Mouse (Mus musculus) lung, embryonic 16.5 days (tissue): Measurements from ENCODE around the gene Ttll9. TPM values are rescaled to one million over a fixed set of nuclear protein-coding genes. Genes with fewer than 3 reads are reported as not detected.
A peak's percentile ranks its signal among the peaks of the same experiment; 100 is the strongest.

Experiments used
- ATAC-seq: fragments of 200-750 bp; cut with Nextera tagmentation; 2 replicates; pipeline ENCODE4 v1.8.0; 2017; ENCODE audit warnings: low read depth, mild to moderate bottlenecking, moderate library complexity
- H3K27ac ChIP-seq: fragments of 300-500 bp; sonication (generic); 2 replicates; pipeline ENCODE4 v1.5.1; 2014; ENCODE audit warnings: mild to moderate bottlenecking, control low read depth, low read length
- H3K27me3 ChIP-seq: fragments of 300-500 bp; sonication (generic); 2 replicates; pipeline ENCODE4 v1.6.1; 2014; ENCODE audit warnings: low read depth, low read length, mixed read lengths; ENCODE audit not compliant: control insufficient read depth, insufficient read depth
- H3K36me3 ChIP-seq: fragments of 300-500 bp; sonication (generic); 2 replicates; pipeline ENCODE4 v1.6.1; 2014; ENCODE audit warnings: low read length; ENCODE audit not compliant: control insufficient read depth, insufficient read depth
- H3K4me1 ChIP-seq: fragments of 300-500 bp; sonication (generic); replicated peaks from 2 replicates; pipeline ENCODE4 v1.6.1; 2014; ENCODE audit warnings: low read length, mixed read lengths; ENCODE audit not compliant: control insufficient read depth, insufficient read depth
- H3K4me2 ChIP-seq: fragments of 300-500 bp; sonication (generic); 2 replicates; pipeline ENCODE4 v1.6.1; 2014; ENCODE audit warnings: low read depth, low read length, control low read depth
- H3K4me3 ChIP-seq: fragments of 300-500 bp; sonication (generic); 2 replicates; pipeline ENCODE4 v1.5.1; 2014; ENCODE audit warnings: mild to moderate bottlenecking, low read length, control low read depth
- H3K9ac ChIP-seq: fragments of 300-500 bp; sonication (generic); 2 replicates; pipeline ENCODE4 v1.6.1; 2014; ENCODE audit warnings: low read length, control low read depth
- H3K9me3 ChIP-seq: fragments of 300-500 bp; sonication (generic); 2 replicates; pipeline ENCODE4 v1.6.1; 2016; ENCODE audit warnings: low read length; ENCODE audit not compliant: control insufficient read depth
- WGBS: fragments of 180-500 bp; shearing (Covaris S2); extraction: QIAGEN DNeasy Blood & Tissue Kit; methylation state at CpG from one replicate; pipeline ENCODE4 v1.1.7; 2014; 5-methylcytosine and 5-hydroxymethylcytosine counted together
- polyA plus RNA-seq: library from polyadenylated mRNA; unstranded; fragments of >200 nt; fragmentation: Nextera tagmentation; extraction: Ambion mirVana; gene quantifications from 2 replicates; pipeline ENCODE4 v1.2.1, GENCODE M21; 2015

Gene Ttll9
- polyA plus RNA-seq, 1 experiment from 2014 or later: 1.5 TPM

DNA sequence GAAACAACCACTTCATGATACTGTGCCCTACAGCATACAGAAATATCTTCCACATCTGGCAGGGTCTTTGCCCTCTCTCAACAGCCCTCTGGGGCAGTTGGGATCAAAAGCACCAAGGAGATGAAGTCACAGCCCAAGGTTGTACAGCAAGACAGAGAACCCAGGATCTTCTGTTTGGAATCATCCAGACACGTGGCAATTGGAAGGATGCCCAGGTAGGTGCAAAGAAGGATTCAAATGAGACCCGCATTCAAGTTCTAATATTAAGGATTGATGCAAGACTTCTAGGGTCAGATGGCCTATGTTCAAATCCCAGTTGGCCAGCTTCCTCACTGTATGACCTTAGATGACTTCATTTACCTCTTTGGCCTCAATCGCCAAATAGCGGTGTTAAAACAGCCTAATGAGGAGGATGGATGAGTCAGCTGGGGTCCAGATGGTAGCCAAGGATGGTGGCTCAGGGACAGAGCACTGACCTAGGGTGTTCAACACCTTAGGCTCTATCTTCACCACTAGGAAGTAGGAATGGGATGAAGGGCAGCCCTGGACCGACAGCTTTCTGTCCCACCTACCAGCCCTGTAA is 13.8 kb upstream of the Ttll9 start:
- Histone ChIP-seq H3K9ac (no peak overlapping the region), H3K9me3 (no peaks in the 10 kb centered on the region), H3K36me3 (no peaks in the 10 kb centered on the region), H3K4me3 (no peak overlapping the region), H3K27ac (no peak overlapping the region), H3K27me3 (peaks cover 79% of the 10 kb centered on the region), H3K4me2 (no peak overlapping the region), H3K4me1 (peaks cover 12% of the 10 kb centered on the region)
- WGBS: 82% methylated on average over 5 of the region's 5 CpGs
- ATAC-seq: no peak

DNA sequence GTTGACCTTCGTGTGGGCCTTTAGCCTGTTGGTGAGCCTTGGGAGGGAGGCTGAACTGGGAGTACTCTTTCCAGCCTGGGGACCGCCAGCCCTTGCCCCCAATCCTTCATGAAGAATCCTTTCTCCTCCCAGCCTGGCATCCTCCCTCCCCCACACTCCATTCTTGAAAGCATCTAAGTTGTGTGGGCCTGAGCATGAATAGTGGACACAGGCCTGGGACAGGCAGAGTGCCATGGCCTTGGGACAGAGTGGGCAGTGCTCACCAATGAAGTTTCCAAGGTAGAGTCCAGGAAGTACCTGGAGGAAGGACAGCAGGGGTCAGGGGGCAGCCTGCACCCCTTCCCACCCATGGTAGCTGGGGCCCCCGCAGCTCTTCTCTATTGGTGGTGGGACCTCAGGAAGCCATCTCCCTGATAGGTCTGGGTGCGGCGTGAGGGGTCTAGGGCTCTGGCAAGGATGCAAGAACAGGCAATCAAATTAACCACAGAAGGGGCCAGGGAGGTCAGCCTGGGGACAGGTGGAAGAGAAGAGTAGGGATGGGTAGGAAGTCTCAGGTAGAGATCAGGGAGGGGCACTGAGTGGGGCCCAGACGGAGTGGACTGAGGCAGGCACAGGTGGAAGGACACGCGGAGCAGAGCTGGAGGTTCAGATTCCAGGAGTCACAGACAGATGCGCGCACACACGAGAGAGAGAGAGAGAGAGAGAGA is 11.8 kb upstream of the Ttll9 start:
- Histone ChIP-seq H3K4me2 (no peak overlapping the region), H3K27me3 (peaks cover 63% of the 10 kb centered on the region), H3K9ac (no peak overlapping the region), H3K4me1 (peaks cover 12% of the 10 kb centered on the region), H3K36me3 (no peaks in the 10 kb centered on the region), H3K27ac (no peak overlapping the region), H3K4me3 (no peak overlapping the region), H3K9me3 (no peaks in the 10 kb centered on the region)
- ATAC-seq: no peak
- 35% methylated on average over 11 of the region's 11 CpGs for WGBS

DNA sequence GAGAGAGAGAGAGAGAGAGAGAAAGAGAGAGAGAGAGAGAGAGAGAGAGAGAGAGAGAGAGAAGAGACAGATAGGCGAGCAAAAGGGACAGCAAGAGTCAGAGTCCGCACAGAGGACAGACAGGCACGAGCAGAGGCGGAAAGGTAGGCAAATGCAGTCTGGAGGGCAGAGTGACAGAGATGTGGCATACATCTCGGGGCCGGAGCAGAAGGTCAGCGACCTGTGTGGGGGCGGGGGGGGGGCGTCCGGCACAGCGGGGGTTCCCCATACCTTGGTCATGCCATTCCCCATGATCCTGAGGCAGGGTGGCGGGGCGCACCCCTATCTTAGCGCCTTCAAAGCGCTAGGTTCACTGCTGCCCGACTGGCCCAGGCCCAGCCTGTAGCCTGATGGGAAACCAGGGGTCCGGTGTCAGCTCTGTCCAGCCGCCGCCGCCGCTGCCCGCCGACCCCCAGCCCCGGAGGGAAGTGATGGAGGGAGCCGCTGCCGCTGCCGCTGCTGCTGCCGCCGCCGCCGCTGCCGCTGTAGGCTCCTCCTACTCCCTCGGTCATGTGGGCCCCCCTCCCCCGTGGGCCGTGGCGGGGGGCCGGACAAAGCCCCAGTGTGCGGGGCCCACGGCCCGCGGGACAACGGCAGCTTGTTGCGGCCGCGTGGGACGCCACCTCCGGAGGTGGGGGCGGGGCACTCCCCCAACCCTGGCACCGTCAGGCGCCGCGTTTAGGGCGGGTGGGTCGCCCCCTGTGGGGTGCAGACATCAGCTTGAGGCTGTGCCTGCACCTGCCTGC is 11.0 kb upstream of the Ttll9 start, which contains the start of gene Dusp15:
TSS of gene Dusp15 (minus strand) at position 634 of the 785 bp plus-strand sequence.
- H3K27me3 ChIP-seq: peaks cover 57% of the 10 kb centered on the region
- no peaks in the 10 kb centered on the region for H3K9me3 ChIP-seq
- peak within 1 kb of the TSS; percentile 63 for H3K4me3 ChIP-seq
- WGBS: under 1% methylated on average over 47 of the region's 54 CpGs
- ATAC-seq: peak; percentile 30; the same call in 1 of the 2 replicates
- H3K36me3 ChIP-seq: no peaks in the 10 kb centered on the region
- H3K4me2 ChIP-seq: peak within 1 kb of the TSS; percentile 99
- H3K27ac ChIP-seq: no peak within 1 kb of the TSS
- peaks cover 12% of the 10 kb centered on the region for H3K4me1 ChIP-seq
- H3K9ac ChIP-seq: peak within 1 kb of the TSS; percentile 66

DNA sequence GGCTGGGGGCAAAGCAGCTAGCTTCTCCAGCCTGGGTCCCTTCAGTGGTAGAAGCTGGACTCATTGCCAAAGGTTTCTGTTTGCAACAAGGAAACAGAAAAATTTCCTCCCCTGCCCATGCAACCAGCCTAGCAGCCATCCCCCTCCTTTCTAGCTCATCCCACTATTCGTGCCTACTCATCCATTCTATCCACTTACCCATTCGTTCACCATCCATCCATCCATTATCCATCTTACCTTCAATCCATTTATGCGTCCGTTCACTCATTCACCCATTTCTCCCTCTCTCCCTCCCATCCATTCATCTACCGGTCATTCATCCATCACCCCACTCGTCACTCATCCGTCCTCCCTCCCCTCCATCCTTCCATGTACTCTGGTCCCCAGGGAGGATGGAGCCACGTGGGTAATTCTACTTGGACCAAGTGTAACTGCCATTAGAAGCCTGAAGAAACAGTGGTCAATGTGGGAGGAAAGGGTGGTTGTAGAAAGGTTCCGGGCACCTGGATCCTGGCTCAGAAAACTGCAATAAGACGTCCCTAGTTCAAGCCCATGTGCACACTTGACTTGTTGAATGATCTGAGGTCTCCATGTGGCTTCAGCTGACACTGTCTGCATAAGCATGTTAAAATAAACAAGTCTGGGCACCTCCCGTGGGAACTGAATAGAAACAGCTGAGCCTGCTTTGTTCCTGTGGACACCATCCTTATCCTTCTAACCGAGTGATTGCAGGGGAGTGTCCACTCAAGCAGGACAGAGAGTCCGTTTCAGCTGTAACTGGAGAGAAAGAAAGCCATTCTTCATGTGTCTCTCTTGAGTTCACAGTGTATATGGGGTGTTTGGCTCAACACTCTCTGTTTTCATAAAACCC is 10.2 kb upstream of the Ttll9 start:
- Histone ChIP-seq H3K9me3 (no peaks in the 10 kb centered on the region), H3K27me3 (peaks cover 54% of the 10 kb centered on the region), H3K27ac (no peak overlapping the region), H3K9ac (peak overlapping the region; percentile 66), H3K4me2 (peak overlapping the region; percentile 99), H3K4me1 (peaks cover 12% of the 10 kb centered on the region), H3K36me3 (no peaks in the 10 kb centered on the region), H3K4me3 (peak overlapping the region; percentile 63)
- ATAC-seq: no peak
- 13% methylated on average over 13 of the region's 13 CpGs for WGBS

DNA sequence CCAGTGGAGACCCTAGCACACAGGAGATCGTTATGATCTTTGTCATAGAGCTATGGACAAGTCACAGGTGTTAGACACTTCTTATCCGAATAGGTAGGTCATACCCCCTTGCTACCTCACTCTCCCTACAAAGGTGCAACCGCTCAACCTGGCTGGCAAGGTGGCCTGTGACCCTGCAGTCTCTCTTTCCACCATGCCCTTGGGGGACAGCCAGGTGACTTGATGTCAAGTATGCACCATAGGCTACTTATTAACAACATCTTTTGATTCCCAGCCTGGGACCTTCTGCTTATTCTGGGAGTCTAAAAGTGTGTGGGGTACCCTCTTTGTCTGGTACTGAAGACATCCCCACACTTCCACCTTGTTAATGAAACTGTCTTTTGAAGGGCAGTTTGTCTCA is 4.2 kb upstream of the Ttll9 start:
- no peaks in the 10 kb centered on the region for H3K36me3 ChIP-seq
- H3K27ac ChIP-seq: no peak overlapping the region
- H3K9ac ChIP-seq: no peak overlapping the region
- H3K4me3 ChIP-seq: no peak overlapping the region
- peaks cover 5% of the 10 kb centered on the region for H3K27me3 ChIP-seq
- H3K4me1 ChIP-seq: no peaks in the 10 kb centered on the region
- no peak for ATAC-seq
- 56% methylated on average over 3 of the region's 3 CpGs for WGBS
- H3K9me3 ChIP-seq: no peaks in the 10 kb centered on the region
- H3K4me2 ChIP-seq: no peak overlapping the region

DNA sequence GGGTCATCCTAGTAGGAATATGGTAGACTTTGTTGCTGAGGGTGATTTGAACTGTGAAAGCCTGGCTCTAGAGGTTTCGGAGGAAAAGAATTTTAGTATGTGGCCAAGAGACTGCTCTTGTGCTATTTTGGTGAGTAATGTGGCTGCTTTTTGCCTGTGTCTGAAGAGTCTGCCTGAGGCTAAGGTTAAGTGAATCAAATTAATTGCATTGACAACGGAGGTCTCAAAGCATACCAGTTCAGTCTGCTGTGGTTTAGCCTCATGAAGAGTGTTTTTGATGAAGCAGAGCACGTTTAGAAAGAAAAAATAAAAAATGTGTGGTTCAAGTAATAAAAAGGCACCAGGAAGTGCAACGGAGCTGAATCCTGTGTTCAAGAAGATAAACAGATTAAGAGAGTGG is 3.3 kb downstream of the Ttll9 start:
- Histone ChIP-seq H3K27me3 (no peaks in the 10 kb centered on the region), H3K4me1 (no peaks in the 10 kb centered on the region), H3K4me3 (no peak overlapping the region), H3K27ac (no peak overlapping the region), H3K9ac (no peak overlapping the region), H3K4me2 (no peak overlapping the region), H3K36me3 (no peaks in the 10 kb centered on the region), H3K9me3 (no peaks in the 10 kb centered on the region)
- no peak for ATAC-seq
- WGBS: 70% methylated on average over 4 of the region's 4 CpGs

DNA sequence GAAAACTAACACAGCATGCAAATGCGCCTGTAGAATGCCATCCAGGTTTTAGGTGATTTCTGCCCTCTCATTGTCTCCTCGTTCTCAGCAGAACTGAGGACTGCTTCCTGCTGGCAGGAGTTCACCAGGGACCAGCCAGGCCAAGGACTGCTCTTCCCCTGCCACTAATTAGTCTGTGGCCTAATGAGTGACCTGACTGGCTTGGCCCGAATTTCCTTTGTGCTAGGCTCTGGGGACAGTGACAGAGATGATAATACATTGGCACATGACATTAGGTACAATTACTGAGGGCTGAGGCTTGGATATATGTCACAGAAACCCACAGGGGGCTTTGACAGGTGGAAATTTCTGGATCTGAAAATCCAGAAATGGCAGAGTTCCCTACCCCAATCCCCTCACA is 14.7 kb downstream of the Ttll9 start:
- Histone ChIP-seq H3K9me3 (no peaks in the 10 kb centered on the region), H3K4me1 (no peaks in the 10 kb centered on the region), H3K9ac (no peak overlapping the region), H3K36me3 (no peaks in the 10 kb centered on the region), H3K4me2 (no peak overlapping the region), H3K27ac (no peak overlapping the region), H3K4me3 (no peak overlapping the region), H3K27me3 (no peaks in the 10 kb centered on the region)
- ATAC-seq: no peak
- 63% methylated on average over 3 of the region's 3 CpGs for WGBS

DNA sequence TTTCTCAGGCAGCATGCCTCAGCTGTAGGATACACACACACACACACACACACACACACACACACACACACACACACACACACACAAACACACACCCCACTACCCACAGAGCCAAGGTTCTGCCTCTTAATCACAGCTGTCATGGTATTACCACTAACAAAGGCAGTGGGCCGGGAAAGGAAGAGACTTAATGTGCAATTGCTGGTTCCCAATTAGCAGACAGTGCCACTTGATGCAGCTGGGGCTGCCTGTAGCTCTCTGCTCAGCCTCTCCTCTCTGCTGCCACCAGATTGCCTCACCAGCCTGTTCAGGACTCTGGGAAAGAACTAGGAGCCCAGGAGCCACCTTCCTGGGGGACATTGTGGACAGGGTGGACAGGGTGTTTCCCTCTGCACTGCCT is 23.3 kb downstream of the Ttll9 start:
- ATAC-seq: no peak
- Histone ChIP-seq H3K4me1 (no peaks in the 10 kb centered on the region), H3K36me3 (no peaks in the 10 kb centered on the region), H3K4me3 (no peak overlapping the region), H3K27ac (no peak overlapping the region), H3K9ac (no peak overlapping the region), H3K4me2 (no peak overlapping the region), H3K27me3 (no peaks in the 10 kb centered on the region), H3K9me3 (no peaks in the 10 kb centered on the region)
- 35% methylated on average over 1 of the region's 1 CpGs for WGBS
